Mouse (Mus musculus): ENCODE data around the gene Gm20388. TPM values are rescaled to one million over a fixed set of nuclear protein-coding genes. Genes with fewer than 3 reads are reported as not detected.

The Gm20388 gene
- polyA plus RNA-seq, 1 experiment = 0.36 TPM

- H3K36me3 ChIP-seq (ENCODE audit: control insufficient read depth) = no peaks in the 10 kb centered on the region
- H3K27me3 ChIP-seq (ENCODE audit: control insufficient read depth) = peaks cover 71% of the 10 kb centered on the region
- no peaks in the 10 kb centered on the region for H3K9me3 ChIP-seq (ENCODE audit: control insufficient read depth, low read length)
- no peak for TF ChIP-seq TAL1 (IDR thresholded peaks at IDR 0.05; ENCODE audit: low read length)
- no peak for TF ChIP-seq GATA1 (IDR thresholded peaks at IDR 0.05; ENCODE audit: low read length)
- H3K4me3 ChIP-seq (replicated peaks) = no peak overlapping the region
- peaks cover 52% of the 10 kb centered on the region for H3K4me1 ChIP-seq (ENCODE audit: control insufficient read depth)
These were observed 2794.0 kb downstream of the Gm20388 start for GRCm38 (mm10) chr8:122704612-122705011.

- no peak overlapping the region for H3K4me3 ChIP-seq (replicated peaks)
- H3K9me3 ChIP-seq (ENCODE audit: control insufficient read depth, low read length) = no peaks in the 10 kb centered on the region
- peaks cover 78% of the 10 kb centered on the region for H3K27me3 ChIP-seq (ENCODE audit: control insufficient read depth)
- H3K4me1 ChIP-seq (ENCODE audit: control insufficient read depth) = peaks cover 50% of the 10 kb centered on the region
- TF ChIP-seq GATA1 (IDR thresholded peaks at IDR 0.05; ENCODE audit: low read length) (no peak), TAL1 (IDR thresholded peaks at IDR 0.05; ENCODE audit: low read length) (no peak)
- H3K36me3 ChIP-seq (ENCODE audit: control insufficient read depth) = no peaks in the 10 kb centered on the region
These were observed 2795.4 kb downstream of the Gm20388 start for GRCm38 (mm10) chr8:122705901-122706561.

DNA sequence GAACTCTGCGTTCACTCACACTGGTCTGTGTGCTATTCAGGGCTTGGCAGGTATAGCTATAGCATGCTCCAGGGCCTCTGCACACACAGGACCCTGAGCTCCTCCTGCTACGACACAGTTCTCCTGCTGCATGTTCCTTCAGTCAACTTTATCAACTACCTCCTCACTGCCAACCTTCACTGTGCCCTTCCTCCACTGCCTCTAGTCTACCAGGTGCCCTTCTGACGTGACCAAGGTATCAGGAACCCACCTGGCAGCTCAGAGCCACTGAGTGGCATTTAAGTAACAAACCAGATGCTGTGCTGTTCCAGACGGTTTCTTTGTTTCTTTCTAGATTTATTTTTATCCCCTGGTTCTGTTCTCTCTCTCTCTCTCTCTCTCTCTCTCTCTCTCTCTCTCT, 2796.5 kb downstream of the Gm20388 start:
- H3K4me3 ChIP-seq (replicated peaks) = no peak overlapping the region
- H3K27me3 ChIP-seq (ENCODE audit: control insufficient read depth) = peaks cover 77% of the 10 kb centered on the region
- H3K36me3 ChIP-seq (ENCODE audit: control insufficient read depth) = no peaks in the 10 kb centered on the region
- TF ChIP-seq GATA1 (IDR thresholded peaks at IDR 0.05; ENCODE audit: low read length) (no peak), TAL1 (IDR thresholded peaks at IDR 0.05; ENCODE audit: low read length) (no peak)
- no peaks in the 10 kb centered on the region for H3K9me3 ChIP-seq (ENCODE audit: control insufficient read depth, low read length)
- H3K4me1 ChIP-seq (ENCODE audit: control insufficient read depth) = peaks cover 50% of the 10 kb centered on the region

DNA sequence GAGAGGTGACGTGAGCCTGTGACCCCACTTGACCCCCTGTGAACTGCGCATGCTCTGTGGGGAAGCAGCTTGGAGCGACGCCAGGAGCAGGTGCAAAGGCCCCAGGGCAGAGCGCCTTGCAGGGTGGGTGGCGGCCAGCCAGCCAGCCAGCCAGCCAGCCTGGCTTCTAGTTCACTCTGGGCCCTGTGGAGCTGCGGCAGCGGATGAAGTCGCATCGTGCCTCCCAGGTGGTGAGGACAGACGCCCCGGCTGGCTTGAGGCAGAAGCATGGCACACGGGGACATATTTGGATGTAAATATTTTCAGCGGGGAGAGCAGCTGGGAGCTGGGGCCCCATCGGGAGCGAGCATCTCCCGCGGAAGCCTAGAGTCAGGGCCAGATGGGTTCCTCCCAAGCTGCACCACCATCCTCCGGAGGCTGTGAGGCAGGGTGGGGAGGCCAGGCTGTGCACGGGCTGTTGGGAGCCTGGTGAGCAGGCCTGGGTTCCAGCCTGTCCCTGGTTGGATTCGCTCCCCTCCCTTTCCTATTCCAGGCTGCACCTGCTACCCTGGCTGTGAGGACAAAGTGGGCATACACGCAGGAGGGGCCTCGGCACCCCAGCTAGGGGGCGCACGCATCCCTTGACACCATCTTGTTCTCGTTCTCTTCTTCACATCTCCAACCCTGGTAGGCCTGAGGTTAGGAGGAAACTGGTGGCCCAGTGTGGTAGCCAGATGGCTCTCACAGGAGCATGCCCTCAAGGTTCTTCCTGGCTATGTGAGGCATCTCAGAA, 2798.9 kb downstream of the Gm20388 start:
- peaks cover 86% of the 10 kb centered on the region for H3K27me3 ChIP-seq (ENCODE audit: control insufficient read depth)
- no peaks in the 10 kb centered on the region for H3K9me3 ChIP-seq (ENCODE audit: control insufficient read depth, low read length)
- TF ChIP-seq GATA1 (IDR thresholded peaks at IDR 0.05; ENCODE audit: low read length) (no peak), TAL1 (IDR thresholded peaks at IDR 0.05; ENCODE audit: low read length) (no peak)
- no peak overlapping the region for H3K4me3 ChIP-seq (replicated peaks)
- H3K4me1 ChIP-seq (ENCODE audit: control insufficient read depth) = peaks cover 63% of the 10 kb centered on the region
- H3K36me3 ChIP-seq (ENCODE audit: control insufficient read depth) = no peaks in the 10 kb centered on the region

DNA sequence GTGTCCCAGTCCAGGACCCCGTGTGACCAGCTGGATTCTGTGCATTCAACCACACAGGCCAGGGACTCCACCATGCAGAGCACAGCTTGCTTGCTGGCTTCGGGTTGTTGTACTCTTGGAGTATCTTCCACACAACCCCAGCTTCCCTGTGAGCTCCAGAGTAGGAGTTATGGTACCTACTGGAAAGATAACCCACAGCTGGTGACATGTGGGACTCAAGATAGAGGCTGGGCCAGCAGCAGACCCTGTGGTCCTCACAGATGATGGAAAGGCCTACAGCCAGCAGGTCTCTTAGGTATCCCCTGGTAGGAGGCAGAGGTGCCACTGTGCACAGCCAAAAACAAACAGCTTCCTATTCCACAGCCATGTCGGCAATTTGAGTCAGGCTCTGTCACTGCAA, 2800.8 kb downstream of the Gm20388 start:
- Histone ChIP-seq H3K27me3 (ENCODE audit: control insufficient read depth) (peaks cover 94% of the 10 kb centered on the region), H3K4me3 (replicated peaks) (no peak overlapping the region), H3K36me3 (ENCODE audit: control insufficient read depth) (no peaks in the 10 kb centered on the region; the same call in 1 of the 2 replicates), H3K4me1 (ENCODE audit: control insufficient read depth) (peaks cover 65% of the 10 kb centered on the region), H3K9me3 (ENCODE audit: control insufficient read depth, low read length) (no peaks in the 10 kb centered on the region)
- TF ChIP-seq GATA1 (IDR thresholded peaks at IDR 0.05; ENCODE audit: low read length) (no peak), TAL1 (IDR thresholded peaks at IDR 0.05; ENCODE audit: low read length) (no peak)

GRCm38 (mm10) chr8:122711891-122712365, 2801.3 kb downstream of the Gm20388 start:
- no peaks in the 10 kb centered on the region; the same call in 1 of the 2 replicates for H3K36me3 ChIP-seq (ENCODE audit: control insufficient read depth)
- TF ChIP-seq TAL1 (IDR thresholded peaks at IDR 0.05; ENCODE audit: low read length) (0 out of 3 replicates have a peak, but pooled peaks have one; percentile 31), GATA1 (IDR thresholded peaks at IDR 0.05; ENCODE audit: low read length) (0 out of 2 replicates have a peak, but pooled peaks have one; percentile 13)
- H3K4me3 ChIP-seq (replicated peaks) = peak overlapping the region; percentile 21
- H3K4me1 ChIP-seq (ENCODE audit: control insufficient read depth) = peaks cover 68% of the 10 kb centered on the region
- peaks cover 94% of the 10 kb centered on the region for H3K27me3 ChIP-seq (ENCODE audit: control insufficient read depth)
- no peaks in the 10 kb centered on the region for H3K9me3 ChIP-seq (ENCODE audit: control insufficient read depth, low read length)

DNA sequence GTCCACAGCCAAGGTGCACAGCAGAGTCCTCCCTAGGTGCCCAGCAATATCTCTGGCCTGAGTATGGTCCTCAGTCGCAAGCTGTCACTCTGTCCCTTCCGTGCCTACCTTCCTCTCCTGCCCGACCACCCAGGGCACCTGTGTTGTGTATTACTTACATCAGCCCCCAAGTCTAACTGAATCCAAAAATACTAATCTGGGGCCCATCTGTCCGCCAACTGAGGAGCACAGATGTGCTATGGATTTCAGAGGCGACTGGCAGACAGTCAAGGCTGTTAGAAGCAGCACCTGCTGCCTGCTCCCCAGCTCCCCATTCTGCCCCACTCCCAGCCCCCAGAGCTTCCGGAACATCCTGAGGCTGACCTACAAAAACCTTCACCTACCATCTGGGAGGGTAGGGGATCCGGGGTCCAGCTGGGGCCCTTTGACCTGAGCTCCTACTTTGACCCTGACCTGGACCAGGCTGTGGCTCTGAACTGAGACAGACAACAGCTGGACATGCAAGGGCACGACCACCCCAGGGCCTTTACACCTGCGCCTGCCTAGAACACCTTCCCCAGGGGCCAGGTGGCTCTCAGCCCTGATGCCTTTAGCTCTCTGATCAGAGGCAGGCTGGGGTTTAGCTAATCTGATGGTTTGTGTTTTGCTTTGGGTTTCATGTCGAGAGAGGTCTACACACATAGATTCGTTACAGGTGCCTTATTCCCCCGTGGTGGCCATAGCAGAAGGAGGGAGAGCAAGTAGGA, 2801.9 kb downstream of the Gm20388 start:
- Histone ChIP-seq H3K9me3 (ENCODE audit: control insufficient read depth, low read length) (no peaks in the 10 kb centered on the region), H3K36me3 (ENCODE audit: control insufficient read depth) (no peaks in the 10 kb centered on the region; the same call in 1 of the 2 replicates), H3K4me1 (ENCODE audit: control insufficient read depth) (peaks cover 75% of the 10 kb centered on the region), H3K4me3 (replicated peaks) (peak overlapping the region; percentile 21), H3K27me3 (ENCODE audit: control insufficient read depth) (peaks cover 95% of the 10 kb centered on the region)
- no peak for TF ChIP-seq GATA1 (IDR thresholded peaks at IDR 0.05; ENCODE audit: low read length)
- TF ChIP-seq TAL1 (IDR thresholded peaks at IDR 0.05; ENCODE audit: low read length) = no peak

DNA sequence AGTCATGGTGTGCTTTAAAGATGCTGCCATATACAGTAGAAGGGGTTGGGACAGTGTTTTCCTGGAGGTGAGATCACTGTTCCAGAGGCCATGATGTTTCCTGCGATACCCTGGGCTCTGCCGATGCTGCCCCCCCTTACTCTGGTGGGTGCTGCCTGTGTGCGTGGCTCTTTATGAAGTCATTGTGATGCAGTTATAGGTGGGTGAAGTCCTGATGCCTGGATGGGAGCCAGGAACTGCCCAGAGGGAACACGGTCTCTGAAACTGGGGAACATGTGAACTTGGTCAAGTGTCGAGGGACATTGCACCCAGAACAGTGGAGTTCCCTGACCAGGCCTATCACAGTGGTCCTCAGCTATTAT, 2802.5 kb downstream of the Gm20388 start:
- no peak overlapping the region for H3K4me3 ChIP-seq (replicated peaks)
- peaks cover 81% of the 10 kb centered on the region for H3K4me1 ChIP-seq (ENCODE audit: control insufficient read depth)
- H3K27me3 ChIP-seq (ENCODE audit: control insufficient read depth) = peaks cover 95% of the 10 kb centered on the region
- no peaks in the 10 kb centered on the region for H3K9me3 ChIP-seq (ENCODE audit: control insufficient read depth, low read length)
- H3K36me3 ChIP-seq (ENCODE audit: control insufficient read depth) = no peaks in the 10 kb centered on the region; the same call in 1 of the 2 replicates
- TF ChIP-seq GATA1 (IDR thresholded peaks at IDR 0.05; ENCODE audit: low read length) = no peak
- TF ChIP-seq TAL1 (IDR thresholded peaks at IDR 0.05; ENCODE audit: low read length) = no peak

All from erythroblast, embryonic 14.5 days (primary cell).